Mouse (Mus musculus) cerebellum, postnatal 4 days (tissue): ENCODE data around the gene Rfx1.

Source experiments
- DNase-seq, 2 experiments: peaks; one replicate each; pipeline ENCODE4 v3.0.0; 2022; ENCODE audit warnings: low spot score in 2 of 2, mixed read lengths in 1 of 2

Gene Rfx1

DNA sequence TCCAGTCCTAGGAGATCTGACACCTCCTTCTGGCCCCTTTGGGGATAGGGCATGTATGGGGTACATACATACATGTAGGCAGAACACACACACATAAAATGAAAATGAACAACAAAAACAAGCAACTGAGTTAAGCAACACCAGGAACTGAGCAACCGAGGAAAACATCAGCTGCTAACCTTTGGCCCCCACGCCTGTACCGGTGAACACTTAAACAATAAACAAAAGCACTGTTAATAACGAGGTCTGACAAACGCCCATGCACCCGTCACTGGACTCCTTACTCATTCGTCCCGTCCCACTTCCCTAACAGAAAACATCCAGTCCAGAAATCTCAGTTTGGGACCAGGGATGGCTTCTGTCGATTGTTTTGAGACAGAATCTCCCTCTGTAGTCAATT, 22.6 kb downstream of the Rfx1 start:
- no peak for DNase-seq

DNA sequence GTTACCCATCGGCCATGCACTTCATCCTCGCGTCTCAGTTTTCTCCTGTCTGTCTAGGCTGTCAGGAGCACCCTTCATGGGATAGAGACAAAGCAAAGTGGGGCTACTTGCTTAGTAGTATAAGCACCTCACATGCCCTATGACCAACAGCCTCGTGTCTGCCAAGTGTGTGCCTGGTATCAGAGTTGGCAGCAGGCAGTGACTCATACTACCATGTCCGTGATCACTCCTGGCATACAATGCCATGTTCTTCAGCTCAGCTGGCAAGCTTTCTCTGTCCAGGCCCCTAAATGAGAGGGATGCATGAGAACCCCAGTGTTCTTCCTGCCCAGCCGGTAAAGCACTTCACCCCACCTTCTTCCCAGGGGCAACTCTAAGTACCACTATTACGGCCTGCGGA, 24.0 kb downstream of the Rfx1 start:
- DNase-seq = no peak

DNA sequence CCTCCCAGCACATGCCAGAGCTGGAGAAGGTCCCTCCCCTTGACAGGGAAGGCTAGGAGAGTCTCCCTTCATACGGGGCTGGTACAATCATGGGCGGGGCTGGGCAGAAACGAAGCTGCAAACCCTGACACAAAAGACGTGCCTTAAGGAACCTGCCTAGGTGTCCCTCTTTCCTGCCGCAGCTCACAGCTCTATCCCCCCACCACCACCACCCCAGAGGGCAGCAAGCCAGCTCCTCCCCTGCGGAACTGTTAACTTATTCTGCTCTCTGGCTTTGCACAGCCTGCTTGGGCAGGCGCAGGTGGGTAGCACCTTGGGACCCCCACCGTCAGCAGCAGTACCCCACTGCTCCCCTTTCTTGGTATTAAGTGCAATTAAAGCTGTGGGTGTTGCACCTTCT, 29.4 kb downstream of the Rfx1 start:
- no peak for DNase-seq

DNA sequence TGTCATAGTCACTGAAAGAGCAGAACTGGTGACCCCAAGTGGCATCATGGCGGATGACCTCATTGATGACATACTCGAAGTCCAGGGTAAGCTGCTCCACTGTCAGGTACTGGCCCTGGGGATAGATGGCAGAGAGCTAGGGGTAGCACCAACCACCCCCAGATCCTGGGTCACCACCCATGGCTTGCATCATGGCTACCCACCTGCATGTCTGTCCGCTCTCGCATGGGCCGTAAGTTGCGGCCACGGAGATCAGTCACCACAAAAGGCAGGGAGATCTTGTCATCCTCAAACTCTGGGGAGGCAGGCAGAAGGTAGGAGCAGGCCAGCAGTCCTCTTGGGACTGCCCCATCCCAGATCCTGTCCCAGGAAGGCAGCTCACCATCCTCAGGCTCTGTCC, 31.7 kb downstream of the Rfx1 start:
- DNase-seq = no peak

DNA sequence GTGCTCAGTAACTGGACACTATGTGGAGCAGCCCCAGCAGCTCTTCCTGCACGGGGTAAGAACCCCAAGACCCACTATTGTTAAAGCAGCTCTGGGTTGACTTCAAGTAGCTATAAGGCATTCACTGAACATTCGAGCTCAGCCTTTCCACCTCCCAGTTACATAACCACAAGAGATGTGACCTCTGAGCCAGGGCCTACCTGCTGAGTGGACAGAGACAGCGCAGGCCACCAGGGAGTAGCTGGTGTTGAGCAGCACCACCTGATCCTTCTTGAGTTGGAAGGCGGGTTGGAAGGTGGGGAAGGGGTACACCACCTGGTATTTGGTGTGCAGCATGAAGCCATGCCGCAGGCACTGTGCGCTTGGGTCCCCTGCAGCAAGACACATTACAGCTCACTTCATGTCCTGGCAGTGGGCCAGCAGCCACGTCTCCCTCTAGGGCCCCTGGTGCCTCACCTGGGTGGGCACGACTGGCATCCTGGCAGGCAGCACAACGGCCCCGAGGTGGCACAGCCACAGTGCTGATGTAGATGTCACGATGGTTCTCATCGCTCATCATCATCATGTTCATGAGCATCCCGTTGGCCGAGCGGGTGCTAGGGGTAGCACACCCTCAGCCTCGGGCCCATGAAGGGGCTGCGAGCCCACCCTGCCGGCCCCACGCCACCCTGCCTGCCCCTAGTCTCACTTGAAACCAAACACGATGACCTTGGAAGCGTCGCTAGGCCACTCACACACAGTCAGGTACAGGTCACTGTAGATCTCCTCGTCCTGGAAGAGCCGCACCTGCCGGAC, 35.0 kb downstream of the Rfx1 start:
- no peak for DNase-seq

DNA sequence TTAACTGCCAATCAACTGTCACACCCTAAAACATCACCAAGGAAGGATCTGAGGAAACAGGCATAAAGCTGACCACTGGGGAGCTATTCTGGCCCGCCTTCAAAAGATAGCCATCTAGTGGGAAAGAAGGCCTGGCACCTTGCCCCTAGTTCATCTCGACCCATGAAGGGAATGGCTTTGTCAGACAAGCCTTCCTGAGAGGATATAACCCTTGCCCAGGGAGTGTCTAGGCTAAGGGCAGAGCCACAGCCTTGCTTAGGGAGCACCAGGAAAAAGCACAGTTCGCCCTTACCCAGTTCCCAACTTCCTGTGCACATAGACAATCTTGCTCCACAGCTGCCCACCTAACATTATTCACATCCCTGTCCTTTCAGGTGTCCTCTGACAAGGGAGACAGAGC, 37.0 kb downstream of the Rfx1 start:
- no peak for DNase-seq

DNA sequence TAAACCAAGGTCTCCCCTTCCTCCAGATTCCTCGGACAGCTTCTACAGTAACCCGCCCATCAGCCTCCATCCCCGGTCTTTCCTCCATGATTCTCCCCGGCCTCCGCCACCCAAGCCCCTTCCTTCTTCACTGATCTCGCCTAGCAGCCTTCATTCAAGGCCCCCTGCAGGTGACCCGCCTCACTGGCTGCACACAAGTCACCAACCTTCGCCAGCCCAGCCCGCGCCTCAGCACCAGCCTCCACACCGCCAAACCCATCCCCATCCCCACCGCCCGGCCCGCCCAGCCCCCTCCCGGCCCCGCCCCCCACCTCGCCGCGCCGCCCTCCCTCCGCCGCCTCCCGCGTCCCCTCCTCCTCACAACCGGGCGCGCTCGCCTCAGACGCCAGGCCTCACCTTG, 37.6 kb downstream of the Rfx1 start:
- DNase-seq = peak; percentile 59 to 73

DNA sequence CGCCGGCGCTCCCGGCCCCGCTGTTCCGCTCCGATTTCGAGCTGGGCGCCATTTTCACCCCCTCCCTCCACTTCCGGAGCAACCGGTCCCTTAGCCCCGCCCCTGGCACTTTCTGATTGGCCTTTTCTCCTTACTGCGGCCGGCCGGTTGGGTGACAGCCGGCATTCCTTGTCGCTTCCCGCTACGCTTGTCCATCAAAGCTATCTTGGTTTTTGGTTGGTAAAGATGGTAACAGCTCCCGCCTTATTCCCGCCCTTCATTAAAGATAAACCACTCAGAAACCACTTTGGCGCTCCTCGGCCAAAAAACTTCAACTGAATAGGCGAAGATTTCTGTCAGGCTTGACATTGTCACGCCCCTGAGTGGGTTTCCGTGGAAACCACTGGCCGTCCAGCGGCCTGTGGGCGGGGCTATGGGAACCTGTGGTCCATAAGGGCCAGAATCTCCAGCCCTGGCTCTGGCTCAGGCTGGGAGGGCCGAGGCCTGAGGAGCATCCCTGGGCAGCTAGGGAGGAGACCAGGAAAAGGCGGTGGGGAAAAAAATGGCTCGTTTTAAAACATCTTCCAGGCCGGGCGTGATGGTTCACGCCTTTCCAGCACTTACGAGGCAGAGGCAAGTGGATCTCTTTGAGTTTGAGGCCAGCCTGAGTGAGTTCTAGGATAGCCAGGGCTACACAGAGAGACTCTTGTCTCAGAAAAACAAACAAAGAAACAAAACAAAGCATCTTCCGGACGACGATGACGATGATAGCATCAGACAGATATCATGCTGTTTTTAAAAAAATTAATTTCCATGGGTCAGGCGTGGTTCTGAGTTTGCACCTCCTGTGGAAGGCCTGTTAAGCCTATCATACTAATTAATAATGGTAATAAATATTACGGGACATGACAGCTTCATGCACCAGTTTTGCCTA, 38.3 kb downstream of the Rfx1 start, which contains the start of gene Dcaf15:
TSS of gene Dcaf15 (minus strand) at position 72 of the 913 bp plus-strand sequence.
- DNase-seq = peak; percentile 94 to 98

DNA sequence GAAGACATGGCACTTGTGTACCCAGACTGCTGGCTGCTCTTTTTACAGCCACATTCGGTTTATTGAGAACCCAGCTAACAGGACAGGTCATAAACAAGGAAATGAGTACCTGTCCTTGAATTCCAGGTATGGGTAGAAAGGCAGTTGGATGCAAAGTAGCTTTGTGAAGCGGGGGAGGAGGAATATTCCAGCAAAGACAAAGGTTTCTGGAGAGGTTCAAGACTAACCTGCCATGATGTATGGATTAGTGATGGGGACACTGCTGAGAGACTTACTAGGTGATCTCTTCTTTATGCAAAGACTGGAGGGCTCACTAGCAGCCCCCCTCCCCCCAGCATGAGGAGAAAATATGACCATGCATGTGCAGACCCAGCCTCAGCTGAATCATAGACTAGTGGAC, 39.0 kb downstream of the Rfx1 start:
- no peak for DNase-seq

DNA sequence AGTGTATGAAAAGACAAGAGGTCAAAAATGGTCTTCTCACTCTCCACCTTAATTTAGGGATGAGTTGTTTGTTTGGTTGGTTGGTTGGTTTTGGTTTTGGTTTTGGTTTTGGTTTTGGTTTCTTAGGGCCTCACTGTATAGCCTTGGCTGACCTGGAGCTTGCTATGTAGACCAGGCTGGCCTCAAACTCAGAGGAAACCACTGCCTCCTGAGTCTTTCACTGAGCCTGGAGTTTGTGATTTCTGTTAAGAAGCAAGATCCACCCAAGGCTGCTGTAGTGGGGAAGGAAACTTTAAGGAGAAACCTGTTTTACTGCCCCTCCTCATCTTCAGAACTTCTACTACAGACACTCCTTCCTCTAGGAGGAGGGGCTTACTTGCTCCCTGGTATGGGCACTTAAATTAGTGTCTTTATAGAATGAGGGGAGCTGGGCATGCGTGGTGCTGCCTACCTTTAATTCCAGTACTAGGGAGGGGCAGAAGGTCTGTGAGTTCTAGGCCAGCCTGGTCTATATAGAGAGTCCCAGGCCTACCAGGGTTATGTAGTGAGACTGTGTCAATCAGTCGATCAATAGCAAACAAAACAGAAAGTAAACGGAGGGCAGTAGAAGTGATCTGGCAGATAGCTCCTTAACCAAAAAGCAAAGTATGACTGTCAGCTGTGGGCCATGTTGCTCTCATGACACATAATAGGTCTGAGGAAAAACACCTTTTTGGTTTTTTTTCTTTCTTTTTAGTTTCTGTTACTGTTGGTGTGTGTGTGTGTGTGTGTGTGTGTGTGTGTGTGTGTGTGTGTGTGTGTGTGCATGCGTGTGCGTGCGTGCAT, 39.8 kb downstream of the Rfx1 start:
- no peak for DNase-seq

DNA sequence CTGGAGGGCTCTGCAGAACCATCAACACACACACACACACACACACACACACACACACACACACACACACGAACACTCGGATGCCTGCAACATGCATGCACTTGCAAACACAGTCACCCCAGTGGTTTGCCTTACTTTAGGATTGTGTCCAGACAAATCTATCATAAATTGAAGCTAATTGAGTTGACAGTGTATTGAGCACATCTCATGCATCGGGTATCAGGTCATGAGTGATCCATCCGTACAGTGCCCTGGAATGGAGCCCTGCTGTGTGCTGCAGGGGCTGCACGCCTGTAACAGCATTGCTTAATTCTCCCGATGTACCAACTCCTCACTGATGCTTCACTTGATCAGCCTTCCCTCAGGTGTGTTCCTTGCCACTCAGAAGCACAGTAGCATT, 49.0 kb downstream of the Rfx1 start:
- DNase-seq = no peak

DNA sequence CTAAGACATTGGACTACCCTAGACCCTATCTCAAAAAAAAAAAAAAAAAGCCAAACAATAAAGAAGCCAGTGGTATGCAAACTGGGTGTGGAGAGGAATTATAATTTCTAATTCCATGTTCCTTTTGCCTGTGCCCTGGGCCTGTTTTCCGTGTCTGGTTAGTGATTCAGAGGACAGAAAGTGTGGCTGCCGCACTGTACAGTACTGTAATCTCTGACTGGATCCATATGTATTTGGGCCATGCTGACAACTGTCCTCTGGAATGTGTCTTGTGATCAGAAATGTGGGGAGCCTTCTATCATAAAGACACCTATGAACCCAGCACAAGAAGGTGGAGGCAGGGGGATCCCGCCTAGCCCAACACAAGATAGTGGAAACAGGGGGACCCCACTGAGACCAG, 55.5 kb downstream of the Rfx1 start:
- DNase-seq = no peak

DNA sequence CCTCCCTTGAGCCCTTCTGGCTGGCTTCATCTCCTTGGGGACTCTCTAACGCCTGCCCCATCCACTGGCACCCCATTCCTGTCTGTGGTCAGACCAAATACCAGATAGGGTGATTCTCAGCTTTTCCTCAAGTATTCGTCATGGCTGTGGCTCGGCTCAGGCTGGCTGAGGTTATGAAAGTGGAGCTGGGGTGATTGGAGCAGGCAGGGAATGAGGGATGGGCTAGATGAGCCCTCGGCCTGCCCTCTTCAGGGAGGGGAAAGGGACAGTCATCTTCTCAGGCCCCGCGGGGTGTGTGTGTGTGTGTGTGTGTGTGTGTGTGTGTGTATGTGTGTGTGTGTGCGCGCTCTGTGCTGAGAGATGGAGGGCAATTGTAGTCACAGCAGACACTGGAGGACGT, 59.0 kb downstream of the Rfx1 start, which contains the start of gene Podnl1:
TSS of gene Podnl1 (plus strand) at position 334 of the 400 bp plus-strand sequence.
- DNase-seq = no peak

DNA sequence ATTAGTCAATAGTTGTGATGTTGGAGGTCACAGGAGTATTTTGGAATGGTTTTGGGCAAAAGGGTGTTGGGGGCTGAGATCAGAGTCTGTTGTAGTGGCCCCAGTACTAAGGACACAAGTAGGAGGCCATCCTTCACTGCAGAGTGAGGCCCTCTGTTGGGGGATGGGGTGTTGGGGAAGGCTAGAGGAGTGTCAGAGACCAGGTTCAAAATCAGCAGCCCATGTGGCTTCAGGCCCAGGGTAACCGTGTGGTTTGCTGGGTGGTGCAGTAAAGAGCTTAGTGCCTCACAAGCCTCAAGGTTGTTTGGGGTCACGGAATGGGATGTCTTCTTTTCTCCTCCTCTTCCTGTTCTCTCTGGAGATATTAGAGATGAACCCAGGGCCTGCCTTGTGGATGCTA, 60.1 kb downstream of the Rfx1 start:
- DNase-seq = no peak

DNA sequence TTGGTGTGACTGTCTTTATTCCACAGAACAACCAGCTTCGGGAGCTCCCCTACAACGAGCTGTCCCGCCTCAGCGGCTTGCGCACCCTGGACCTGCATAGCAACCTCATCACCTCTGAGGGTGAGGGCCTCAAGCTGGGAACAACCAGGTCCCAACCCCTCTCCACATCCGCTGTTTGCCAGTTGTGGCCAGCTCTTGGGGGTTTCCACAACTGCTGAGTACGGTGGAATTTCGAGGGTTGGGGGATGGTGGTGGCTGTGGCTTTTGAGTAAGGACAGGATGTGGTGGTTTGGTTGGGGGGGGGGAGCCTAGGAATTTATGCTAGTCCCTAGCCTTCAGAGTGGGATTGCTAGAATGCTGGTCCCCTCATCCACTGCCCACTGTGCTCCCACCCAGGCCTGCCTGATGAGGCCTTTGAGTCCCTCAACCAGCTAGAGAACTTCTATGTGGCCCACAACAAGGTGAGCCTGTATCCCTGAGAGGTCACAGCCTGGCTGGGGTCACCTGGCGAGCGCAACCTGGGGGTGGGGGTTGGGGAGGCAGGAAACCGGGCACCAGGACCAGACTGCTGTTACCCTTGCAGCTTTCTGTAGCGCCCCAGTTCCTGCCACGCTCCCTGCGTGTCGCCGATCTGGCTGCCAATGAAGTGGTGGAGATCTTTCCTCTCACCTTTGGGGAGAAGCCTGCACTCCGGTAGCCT, 60.7 kb downstream of the Rfx1 start:
- DNase-seq = no peak

DNA sequence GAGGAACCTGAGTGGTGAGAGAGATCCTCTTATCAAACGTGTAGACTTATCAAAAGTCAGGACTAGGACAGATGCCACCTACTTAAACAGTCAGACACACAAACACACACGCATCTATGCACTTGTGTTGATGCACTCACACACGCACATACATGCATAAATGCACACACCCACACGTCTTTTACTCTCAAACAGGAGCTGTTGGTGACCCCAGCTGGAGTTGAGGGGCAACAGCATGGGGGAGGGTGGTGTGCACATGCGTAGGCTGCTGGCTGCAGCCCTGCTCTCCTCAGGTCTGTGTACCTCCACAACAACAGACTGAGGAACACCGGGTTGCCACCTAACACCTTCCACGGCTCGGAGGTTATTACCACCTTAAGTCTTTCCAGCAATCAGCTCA, 61.6 kb downstream of the Rfx1 start:
- DNase-seq = no peak

DNA sequence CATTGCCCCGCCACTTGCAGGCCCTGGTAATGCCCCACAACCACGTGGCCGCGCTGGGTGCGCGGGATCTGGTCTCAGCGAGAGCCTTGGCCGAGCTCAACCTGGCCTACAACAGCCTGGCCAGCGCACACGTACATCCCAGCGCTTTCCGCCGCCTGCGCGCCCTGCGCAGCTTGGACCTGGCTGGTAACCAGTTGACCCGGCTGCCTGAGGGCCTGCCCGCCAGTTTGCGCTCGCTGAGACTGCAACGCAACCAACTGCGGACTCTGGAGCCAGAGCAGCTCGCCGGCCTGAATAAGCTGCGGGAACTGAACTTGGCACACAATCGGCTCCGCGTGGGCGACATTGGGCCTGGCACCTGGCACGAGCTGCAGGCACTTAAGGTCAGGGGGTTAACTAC, 64.2 kb downstream of the Rfx1 start:
- peak in 1 of 2 experiments; percentile 41 for DNase-seq

DNA sequence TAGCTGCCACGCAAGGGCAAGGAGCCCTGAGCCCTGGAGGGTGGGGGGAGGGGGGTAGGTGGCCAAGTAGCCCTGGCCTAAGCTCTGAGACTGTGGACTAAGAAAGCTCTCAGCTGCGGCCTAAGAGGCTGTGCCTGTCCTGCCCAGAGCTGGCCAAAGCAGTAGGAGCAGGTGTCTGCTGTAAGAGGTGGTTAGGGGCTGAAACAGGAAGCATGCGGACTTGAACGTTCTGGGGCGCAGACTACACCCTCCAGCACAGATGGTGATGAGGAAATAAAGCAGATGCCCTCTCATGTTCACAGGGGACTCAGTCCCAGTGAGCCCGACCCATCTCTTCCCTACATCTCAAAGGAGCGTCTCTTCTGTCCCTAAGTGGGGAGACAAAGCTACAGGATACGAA, 65.6 kb downstream of the Rfx1 start:
- no peak for DNase-seq

DNA sequence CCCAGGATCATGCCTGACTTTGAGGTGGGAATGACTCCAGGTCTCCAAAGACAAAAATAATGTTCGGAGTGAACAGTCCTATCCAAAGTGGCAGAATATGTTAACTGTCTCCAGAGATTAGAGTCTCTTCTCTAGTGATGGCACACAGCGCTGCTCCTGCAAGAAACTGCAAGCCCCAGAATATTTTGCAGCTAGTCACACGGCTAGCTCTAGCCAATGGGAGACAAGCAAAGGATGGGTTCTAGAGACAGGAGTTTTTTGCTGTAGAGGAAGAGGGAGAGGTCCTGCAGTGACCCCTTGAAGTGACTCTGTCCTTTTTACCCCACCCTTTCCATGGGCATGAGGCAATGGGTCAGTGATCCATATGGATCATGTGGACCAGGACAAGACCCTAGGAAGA, 71.2 kb downstream of the Rfx1 start:
- no peak for DNase-seq

DNA sequence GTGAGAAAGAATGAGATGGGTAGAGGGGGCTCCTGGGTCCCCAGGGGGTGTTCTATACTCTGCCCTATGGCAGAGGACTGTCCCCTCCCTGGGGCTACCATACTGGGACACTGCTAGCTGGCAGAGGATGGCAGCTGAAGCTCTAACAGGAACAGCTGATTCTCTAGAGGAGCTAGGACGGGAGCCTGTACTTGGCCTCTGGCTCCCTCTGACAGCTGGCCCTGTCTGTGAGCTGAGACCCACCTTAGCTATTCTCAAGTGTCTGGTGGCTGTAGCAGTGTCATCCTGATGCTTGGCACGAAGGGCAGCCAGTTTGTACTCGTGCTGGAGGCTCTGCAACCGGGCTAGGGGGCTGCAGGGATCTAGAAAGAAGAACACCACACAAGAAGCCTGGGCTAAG, 74.2 kb downstream of the Rfx1 start:
- DNase-seq = no peak

DNA sequence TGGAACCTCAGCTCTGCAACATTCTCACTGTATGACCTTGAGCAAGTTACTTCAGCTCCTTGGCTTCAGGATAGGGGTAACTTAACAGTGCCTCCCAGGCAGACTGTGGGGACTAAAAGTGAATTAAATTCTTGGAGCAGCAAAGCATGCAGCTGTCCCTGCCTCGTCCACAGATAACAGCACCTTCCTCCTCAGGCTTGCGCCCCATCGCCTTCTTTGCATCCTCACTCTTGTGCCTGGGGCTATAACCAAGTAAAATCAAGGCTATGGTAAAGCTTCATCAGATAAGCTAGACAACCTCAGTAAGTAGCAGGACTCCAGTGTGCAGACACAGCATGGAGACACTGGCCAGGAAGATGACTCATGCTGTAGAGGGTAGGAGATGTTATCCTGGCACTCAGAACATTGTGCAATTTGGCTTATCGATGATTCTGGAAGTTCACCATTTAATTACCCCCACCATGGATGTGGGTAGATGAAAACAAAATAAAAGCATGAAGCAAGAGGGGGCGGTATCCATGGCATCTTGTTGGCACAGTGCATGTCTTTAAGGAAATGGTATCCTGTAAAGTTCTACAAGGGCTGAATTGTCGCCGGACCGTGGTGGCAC, 78.1 kb downstream of the Rfx1 start:
- DNase-seq = no peak
